Mouse (Mus musculus) adrenal gland, adult 8-10 months (tissue): ENCODE measurements around the gene Katnbl1. TPM values are rescaled to one million over a fixed set of nuclear protein-coding genes. Genes with fewer than 3 reads are reported as not detected.

Source experiments
- total RNA-seq, 4 experiments: library from RNA; stranded (reverse); gene quantifications; 2 replicates each; pipeline ENCODE4 v1.2.4; 2022

Gene Katnbl1
- total RNA-seq, 4 experiments from 2014 or later = 10.8 to 13.9 (median 12.1) TPM

Other genes with a start within 250 kb of the Katnbl1 start
- not detected for gene Olfr1316, start 244.2 kb upstream of the Katnbl1 start, total RNA-seq
- not detected for gene Olfr1317, start 238.9 kb upstream of the Katnbl1 start, total RNA-seq
- gene Olfr1318, start 225.0 kb upstream of the Katnbl1 start, total RNA-seq = not detected
- 10 to 100 TPM in 1 of 4 experiments, 1 to 10 TPM in 3; 5.1 to 10.7 (median 7.1) TPM for gene Lpcat4, start 139.7 kb upstream of the Katnbl1 start, total RNA-seq
- under 1 TPM in 1 of 4 experiments, not detected in 3; 0.06 TPM for gene Nutm1, start 119.9 kb upstream of the Katnbl1 start, total RNA-seq
- gene Nop10, start 117.3 kb upstream of the Katnbl1 start, total RNA-seq = 100 to 1,000 TPM in 2 of 4 experiments, 10 to 100 TPM in 2; 77.3 to 151 (median 111) TPM
- 10 to 100 TPM; 41.1 to 56.3 (median 49.1) TPM for gene Slc12a6, start 113.4 kb upstream of the Katnbl1 start, total RNA-seq
- gene Gm21985, start 112.9 kb upstream of the Katnbl1 start, total RNA-seq = 1 to 10 TPM in 1 of 4 experiments, not detected in 3; 1.5 TPM
- 100 to 1,000 TPM in 2 of 4 experiments, 10 to 100 TPM in 2; 86.5 to 106 (median 95.5) TPM for gene Emc4, start 11.2 kb upstream of the Katnbl1 start, total RNA-seq
- gene Emc7, start 75.8 kb downstream of the Katnbl1 start, total RNA-seq = 10 to 100 TPM; 33.3 to 36.7 (median 34.6) TPM
- gene Chrm5, start 101.6 kb downstream of the Katnbl1 start, total RNA-seq = not detected
- 10 to 100 TPM in 3 of 4 experiments, 1 to 10 TPM in 1; 8.8 to 16.3 (median 13.1) TPM for gene Aven, start 113.8 kb downstream of the Katnbl1 start, total RNA-seq